Mouse (Mus musculus) kidney, postnatal 0 days (tissue): ENCODE data around the gene 2900026A02Rik. TPM values are rescaled to one million over a fixed set of nuclear protein-coding genes. Genes with fewer than 3 reads are reported as not detected.

Experiments used
- ATAC-seq: fragments of 200-750 bp; cut with Nextera tagmentation; replicated peaks from 2 replicates; pipeline ENCODE4 v1.8.0; 2017; ENCODE audit warnings: low read depth, moderate number of reproducible peaks, moderate TSS enrichment, moderate library complexity; ENCODE audit not compliant: low FRiP score
- DNase-seq: peaks from one replicate; pipeline ENCODE4 v3.0.0-alpha.2; 2016; ENCODE audit warnings: low spot score
- H3K27ac ChIP-seq: fragments of 300-500 bp; sonication (generic); 2 replicates; pipeline ENCODE4 v1.5.1; 2014; ENCODE audit warnings: mild to moderate bottlenecking
- H3K27me3 ChIP-seq: fragments of 300-500 bp; sonication (generic); 2 replicates; pipeline ENCODE4 v1.6.1; 2014; ENCODE audit warnings: low read length, mixed read lengths; ENCODE audit not compliant: insufficient read depth
- H3K36me3 ChIP-seq: fragments of 300-500 bp; sonication (generic); 2 replicates; pipeline ENCODE4 v1.6.1; 2014; ENCODE audit warnings: low read length, mixed read lengths; ENCODE audit not compliant: insufficient read depth
- H3K4me1 ChIP-seq: fragments of 300-500 bp; sonication (generic); replicated peaks from 2 replicates; pipeline ENCODE4 v1.6.1; 2014; ENCODE audit warnings: antibody characterized with exemption, low read length, mixed read lengths; ENCODE audit not compliant: insufficient read depth
- H3K4me2 ChIP-seq: fragments of 300-500 bp; sonication (generic); 2 replicates; pipeline ENCODE4 v1.6.1; 2014; ENCODE audit warnings: mild to moderate bottlenecking, low read length, moderate library complexity, mixed read lengths
- H3K4me3 ChIP-seq: fragments of 300-500 bp; sonication (generic); replicated peaks from 2 replicates; pipeline ENCODE4 v1.5.1; 2014; ENCODE audit warnings: low read depth, low read length
- H3K9ac ChIP-seq: fragments of 300-500 bp; sonication (generic); 2 replicates; pipeline ENCODE4 v1.6.1; 2014; ENCODE audit warnings: low read depth, low read length
- H3K9me3 ChIP-seq: fragments of 300-500 bp; sonication (generic); replicated peaks from 2 replicates; pipeline ENCODE4 v1.6.1; 2016; ENCODE audit warnings: low read length, inconsistent platforms, mixed read lengths
- CTCF ChIP-seq: IDR thresholded peaks from 2 replicates; pipeline ENCODE4 v1.5.1; 2016; ENCODE audit warnings: antibody characterized with exemption, low read depth, mild to moderate bottlenecking, moderate library complexity
- WGBS: fragments of 180-500 bp; shearing (Covaris S2); extraction: QIAGEN DNeasy Blood & Tissue Kit; methylation state at CpG from one replicate; pipeline ENCODE4 v1.1.7; 2014; 5-methylcytosine and 5-hydroxymethylcytosine counted together
- polyA plus RNA-seq: library from polyadenylated mRNA; unstranded; fragments of >200 nt; fragmentation: Nextera tagmentation; extraction: Ambion mirVana; gene quantifications from 2 replicates; pipeline ENCODE4 v1.2.1, GENCODE M21; 2015

2900026A02Rik gene
- polyA plus RNA-seq, 1 experiment from 2014 or later = 4.8 TPM

GRCm38 (mm10) chr5:113040776-113041175 is 180.3 kb downstream of the 2900026A02Rik start:
- ATAC-seq = no peak
- no peaks in the 10 kb centered on the region for H3K27me3 ChIP-seq
- H3K4me3 ChIP-seq = no peak overlapping the region
- TF ChIP-seq CTCF = no peak
- no peak overlapping the region for H3K4me2 ChIP-seq
- no peaks in the 10 kb centered on the region for H3K4me1 ChIP-seq
- H3K9ac ChIP-seq = no peak overlapping the region
- no peaks in the 10 kb centered on the region for H3K36me3 ChIP-seq
- no peak overlapping the region for H3K27ac ChIP-seq
- DNase-seq = no peak
- WGBS = 71% methylated on average over 6 of the region's 6 CpGs
- H3K9me3 ChIP-seq = no peaks in the 10 kb centered on the region

GRCm38 (mm10) chr5:113038601-113039000 is 182.4 kb downstream of the 2900026A02Rik start:
- no peak for TF ChIP-seq CTCF
- 85% methylated on average over 6 of the region's 6 CpGs for WGBS
- no peak for DNase-seq
- no peak overlapping the region for H3K4me2 ChIP-seq
- H3K9me3 ChIP-seq = no peaks in the 10 kb centered on the region
- no peak for ATAC-seq
- H3K9ac ChIP-seq = no peak overlapping the region
- H3K36me3 ChIP-seq = no peaks in the 10 kb centered on the region
- H3K4me3 ChIP-seq = no peak overlapping the region
- no peaks in the 10 kb centered on the region for H3K27me3 ChIP-seq
- H3K4me1 ChIP-seq = peaks cover 9% of the 10 kb centered on the region; the same call in 1 of the 2 replicates
- no peak overlapping the region for H3K27ac ChIP-seq

Other genes starting within 250 kb of the 2900026A02Rik start
- gene Grk3, start 205.4 kb downstream of the 2900026A02Rik start, polyA plus RNA-seq = 4.4 and 5.4 TPM in 2 replicates
- gene Crybb2, start 151.1 kb downstream of the 2900026A02Rik start, polyA plus RNA-seq = not detected in 2 replicates
- gene Crybb3, start 139.7 kb downstream of the 2900026A02Rik start, polyA plus RNA-seq = 0.71 and 1.1 TPM in 2 replicates
- gene Tmem211, start 5.7 kb upstream of the 2900026A02Rik start, polyA plus RNA-seq = 0.12 and 0.22 TPM in 2 replicates
- 3.4 and 3.7 TPM in 2 replicates for gene Sgsm1, start 89.5 kb upstream of the 2900026A02Rik start, polyA plus RNA-seq
- gene Aym1, start 136.1 kb upstream of the 2900026A02Rik start, polyA plus RNA-seq = not detected in 2 replicates